Mouse (Mus musculus) kidney, postnatal 10 days (tissue): ENCODE measurements around the gene Lcn10.
"Not testable (repeated sequence)": the region's sequence is repeated elsewhere in the genome, so short reads cannot be mapped to it uniquely, and the experiment has no call there.

Experiments
- DNase-seq: peaks from one replicate; pipeline ENCODE4 v3.0.0; 2021; ENCODE audit warnings: mixed read lengths

Lcn10 gene

GRCm38 (mm10) chr2:25682426-25682825 is at the start of gene Lcn10:
TSS of gene Lcn10 (plus strand) at chr2:25682726.
- no peak for DNase-seq

- DNase-seq: no peak
These were observed 48.9 kb upstream of the Lcn10 start for GRCm38 (mm10) chr2:25633616-25634015.

GRCm38 (mm10) chr2:25634046-25634445 is 48.5 kb upstream of the Lcn10 start:
- no peak for DNase-seq

- peak; percentile 65 for DNase-seq
These were observed 42.6 kb upstream of the Lcn10 start for GRCm38 (mm10) chr2:25639890-25640289.

GRCm38 (mm10) chr2:25652902-25653301 is 29.6 kb upstream of the Lcn10 start, which contains the start of gene Lcn8:
TSS of gene Lcn8 (plus strand) at chr2:25653120.
- DNase-seq: no peak

- no peak for DNase-seq
These were observed 28.0 kb upstream of the Lcn10 start for GRCm38 (mm10) chr2:25654502-25654901.

GRCm38 (mm10) chr2:25656691-25657090 is 25.8 kb upstream of the Lcn10 start:
- no peak for DNase-seq

GRCm38 (mm10) chr2:25657246-25657645 is 25.3 kb upstream of the Lcn10 start:
- DNase-seq: no peak

GRCm38 (mm10) chr2:25657652-25658051 is 24.9 kb upstream of the Lcn10 start, which contains the start of gene Lcn5:
TSS of gene Lcn5 (plus strand) at chr2:25657952.
- DNase-seq: no peak

- DNase-seq: no peak
These were observed 22.2 kb upstream of the Lcn10 start for GRCm38 (mm10) chr2:25660279-25660678.

- no peak for DNase-seq
These were observed 21.1 kb upstream of the Lcn10 start for GRCm38 (mm10) chr2:25661245-25661970.

- peak; percentile 71 for DNase-seq
These were observed 19.0 kb upstream of the Lcn10 start for GRCm38 (mm10) chr2:25663511-25663910.

GRCm38 (mm10) chr2:25664125-25664524 is 18.4 kb upstream of the Lcn10 start:
- DNase-seq: no peak

GRCm38 (mm10) chr2:25666516-25666915 is 16.0 kb upstream of the Lcn10 start:
- no peak for DNase-seq

GRCm38 (mm10) chr2:25676486-25676885 is 6.0 kb upstream of the Lcn10 start, which contains the start of gene Lcn6:
TSS of gene Lcn6 (plus strand) at chr2:25676786.
- DNase-seq: no peak

- DNase-seq: no peak
These were observed 3.0 kb upstream of the Lcn10 start for GRCm38 (mm10) chr2:25679559-25679958.

GRCm38 (mm10) chr2:25686941-25687340 is 4.4 kb downstream of the Lcn10 start:
- no peak for DNase-seq

- peak; percentile 80 for DNase-seq
These were observed 12.1 kb downstream of the Lcn10 start for GRCm38 (mm10) chr2:25694605-25695004.

GRCm38 (mm10) chr2:25696951-25697350 is 14.4 kb downstream of the Lcn10 start:
- DNase-seq: no peak

GRCm38 (mm10) chr2:25698696-25699095 is 16.2 kb downstream of the Lcn10 start:
- no peak for DNase-seq

- DNase-seq: not testable (repeated sequence)
These were observed 17.2 kb downstream of the Lcn10 start, which contains the start of gene Obp2a for GRCm38 (mm10) chr2:25699743-25700142. TSS of gene Obp2a (plus strand) at chr2:25700043.

GRCm38 (mm10) chr2:25701001-25701400 is 18.5 kb downstream of the Lcn10 start:
- no peak for DNase-seq

GRCm38 (mm10) chr2:25703706-25704105 is 21.2 kb downstream of the Lcn10 start:
- no peak for DNase-seq

- DNase-seq: peak; percentile 84
These were observed 24.3 kb downstream of the Lcn10 start, which contains the start of gene Bmyc for GRCm38 (mm10) chr2:25706643-25707481. TSS of gene Bmyc (plus strand) at chr2:25706739.
